Mouse (Mus musculus): Measurements from ENCODE around the gene Pex13. TPM values are rescaled to one million over a fixed set of nuclear protein-coding genes. Genes with fewer than 3 reads are reported as not detected.
"Not testable (repeated sequence)": the region's sequence is repeated elsewhere in the genome, so short reads cannot be mapped to it uniquely, and the experiment has no call there.

Gene Pex13
- polyA plus RNA-seq, 1 experiment from 2014 or later, result 35.4 TPM

DNA sequence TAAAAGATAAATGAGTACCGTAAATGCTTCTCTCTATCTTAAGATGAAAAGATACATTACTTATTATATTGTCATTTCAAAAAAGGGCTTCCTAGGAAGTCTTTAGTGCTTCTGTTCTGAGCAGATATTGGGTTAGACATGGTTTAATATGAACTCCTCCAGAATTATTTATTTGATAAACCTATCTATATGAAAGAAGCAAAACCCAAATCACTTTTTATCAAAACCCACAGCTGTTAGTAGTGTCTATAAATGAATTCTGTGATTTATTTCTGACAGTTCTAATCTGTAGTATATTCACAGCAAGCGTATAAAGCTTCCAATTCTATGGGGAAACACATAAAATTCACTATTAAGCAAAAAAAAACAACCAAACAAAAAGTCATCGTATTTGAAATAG lies 17.9 kb downstream of the Pex13 start:
- no peaks in the 10 kb centered on the region for H3K27me3 ChIP-seq
- ATAC-seq (no peak), DNase-seq (ENCODE audit: low read depth, low spot score) (no peak)
- no peak for TF ChIP-seq CTCF (IDR thresholded peaks at IDR 0.05)
- POLR2A ChIA-PET, result no interaction called here
- CTCF ChIA-PET, result interaction anchor here (1.5 kb wide), 1 partner anchor 12 kb away, joined by 5 read pairs; no protein-coding TSS in a partner anchor
- in situ Hi-C loops (cut with MboI; ENCODE audit: low pct_unique_long_range_greater_than_20kb), result no loop called here

- TF ChIP-seq CTCF (IDR thresholded peaks at IDR 0.05), result no peak
- CTCF ChIA-PET, result interaction anchor here (1.4 to 1.5 kb wide), 2 partner anchors 10 to 12 kb away, joined by 3 to 5 read pairs; no protein-coding TSS in a partner anchor
- DNase-seq (ENCODE audit: low read depth, low spot score), result no peak
- in situ Hi-C loops (cut with MboI; ENCODE audit: low pct_unique_long_range_greater_than_20kb), result no loop called here
- no peaks in the 10 kb centered on the region for H3K27me3 ChIP-seq
- ATAC-seq, result no peak
- POLR2A ChIA-PET, result no interaction called here
These were observed 18.3 kb downstream of the Pex13 start for GRCm38 (mm10) chr11:23647431-23647830.

GRCm38 (mm10) chr11:23634573-23634972 lies 31.2 kb downstream of the Pex13 start:
- DNase-seq (ENCODE audit: low read depth, low spot score) (no peak), ATAC-seq (no peak)
- no peak for TF ChIP-seq CTCF (IDR thresholded peaks at IDR 0.05)
- no peaks in the 10 kb centered on the region for H3K27me3 ChIP-seq
- POLR2A ChIA-PET, result no interaction called here
- in situ Hi-C loops (cut with MboI; ENCODE audit: low pct_unique_long_range_greater_than_20kb), result no loop called here
- CTCF ChIA-PET, result interaction anchor here (1.2 kb wide), 1 partner anchor 9 kb away, joined by 3 read pairs; no protein-coding TSS in a partner anchor

GRCm38 (mm10) chr11:23633879-23634215 lies 31.9 kb downstream of the Pex13 start:
- H3K27me3 ChIP-seq, result no peaks in the 10 kb centered on the region
- no peak for TF ChIP-seq CTCF (IDR thresholded peaks at IDR 0.05)
- CTCF ChIA-PET, result interaction anchor here (1.2 kb wide), 1 partner anchor 10 kb away, joined by 3 read pairs; no protein-coding TSS in a partner anchor
- DNase-seq (ENCODE audit: low read depth, low spot score) (no peak), ATAC-seq (peak; percentile 21)
- in situ Hi-C loops (cut with MboI; ENCODE audit: low pct_unique_long_range_greater_than_20kb), result no loop called here
- POLR2A ChIA-PET, result interaction anchor here (0.9 to 1.1 kb wide), 2 partner anchors 13 to 27 kb away, joined by 3 to 4 read pairs; no protein-coding TSS in a partner anchor

DNA sequence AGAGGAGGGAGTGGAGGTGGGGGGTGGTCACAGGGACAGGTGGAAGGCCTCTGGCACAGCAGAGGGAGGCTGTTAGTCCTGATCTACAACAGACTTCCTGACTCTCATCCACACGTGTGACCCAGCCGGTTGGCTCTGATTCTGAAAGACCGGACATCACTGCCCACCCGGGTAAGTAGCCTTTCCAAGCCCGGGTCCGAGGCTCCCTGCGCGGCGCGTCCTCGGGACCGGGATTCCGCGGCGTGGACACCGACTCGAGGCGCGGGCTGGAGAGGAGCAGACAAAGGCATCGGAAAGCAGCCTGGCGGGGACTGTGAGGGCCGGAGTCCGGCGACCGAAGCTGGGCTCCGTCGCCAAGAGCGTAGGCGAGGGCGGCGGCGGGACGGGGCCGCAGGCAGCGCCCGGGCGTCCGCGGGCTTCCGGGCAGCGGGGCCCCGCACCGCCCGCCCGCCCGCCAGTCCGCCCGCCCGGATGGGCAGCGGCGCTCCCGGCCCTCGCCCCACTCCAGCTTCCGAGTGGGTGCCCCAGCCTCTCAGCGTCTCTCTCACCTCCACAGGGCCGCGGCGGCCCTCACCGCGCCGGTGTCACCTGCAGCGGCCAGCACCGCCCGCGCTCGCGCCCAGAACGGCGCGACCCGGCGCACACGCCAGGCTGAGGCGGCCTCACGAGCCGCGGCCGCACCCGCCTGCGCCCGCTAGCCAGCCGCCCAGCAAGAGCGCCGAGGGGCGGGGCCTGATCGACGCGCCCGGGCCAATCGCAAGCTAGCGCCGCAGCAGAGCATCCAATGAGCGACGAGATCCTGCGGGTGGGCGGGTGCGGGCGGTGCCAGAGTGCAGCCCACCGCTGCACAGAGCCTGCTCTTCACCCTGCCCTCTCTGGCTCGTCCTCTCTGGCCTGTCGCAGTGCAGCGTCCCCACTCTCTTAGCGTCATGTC lies 32.5 kb downstream of the Pex13 start, which contains the start of gene 0610010F05Rik:
0610010F05Rik (minus strand) TSS at position 695 of the 934 bp plus-strand sequence.
- no peak for TF ChIP-seq CTCF (IDR thresholded peaks at IDR 0.05)
- ChIA-PET POLR2A (interaction anchor here (0.9 to 1.1 kb wide), 2 partner anchors 12 to 28 kb away, joined by 3 to 4 read pairs; no protein-coding TSS in a partner anchor), CTCF (interaction anchor here (1.2 kb wide), 1 partner anchor 11 kb away, joined by 3 read pairs; no protein-coding TSS in a partner anchor)
- H3K27me3 ChIP-seq, result no peaks in the 10 kb centered on the region
- DNase-seq (ENCODE audit: low read depth, low spot score), result peak; percentile 38
- ATAC-seq, result peak; percentile 100
- in situ Hi-C loops (cut with MboI; ENCODE audit: low pct_unique_long_range_greater_than_20kb), result no loop called here

- in situ Hi-C loops (cut with MboI; ENCODE audit: low pct_unique_long_range_greater_than_20kb), result no loop called here
These were observed 35.1 kb downstream of the Pex13 start for GRCm38 (mm10) chr11:23630664-23631063.

DNA sequence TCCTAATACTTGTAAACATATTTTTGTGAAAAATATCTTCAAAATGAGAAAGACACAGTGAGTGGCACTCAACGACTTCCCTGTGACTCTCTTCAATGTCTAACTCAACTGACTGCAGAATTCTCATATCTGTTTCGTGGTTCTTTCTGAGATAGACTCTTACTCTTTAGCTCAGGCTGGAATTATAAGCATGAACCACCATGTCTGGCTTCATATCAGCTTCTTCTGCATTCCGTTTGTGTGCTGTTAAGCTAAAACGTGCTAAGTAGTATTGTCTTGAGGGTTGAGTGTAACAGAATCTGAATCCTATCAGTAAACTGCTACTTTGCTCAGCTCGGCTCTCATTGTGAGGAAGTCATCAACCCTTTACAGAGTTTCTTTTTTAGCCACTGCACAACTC lies 46.8 kb downstream of the Pex13 start:
- CTCF ChIA-PET, result interaction anchor here (0.8 to 1.1 kb wide), 2 partner anchors 12 to 33 kb away, joined by 3 read pairs; no protein-coding TSS in a partner anchor
- TF ChIP-seq CTCF (IDR thresholded peaks at IDR 0.05), result no peak

More at GRCm38 (mm10) chr11:23630664-23631063, 35.1 kb downstream of the Pex13 start:
- no peak for DNase-seq (ENCODE audit: low read depth, low spot score)
- ATAC-seq, result no peak
- TF ChIP-seq CTCF (IDR thresholded peaks at IDR 0.05), result peak; percentile 27
- no peaks in the 10 kb centered on the region for H3K27me3 ChIP-seq
- CTCF ChIA-PET, result interaction anchor here (1.2 to 1.4 kb wide), 3 partner anchors 15 to 37 kb away, joined by 3 to 4 read pairs (median 3); no protein-coding TSS in a partner anchor
- POLR2A ChIA-PET, result no interaction called here

DNA sequence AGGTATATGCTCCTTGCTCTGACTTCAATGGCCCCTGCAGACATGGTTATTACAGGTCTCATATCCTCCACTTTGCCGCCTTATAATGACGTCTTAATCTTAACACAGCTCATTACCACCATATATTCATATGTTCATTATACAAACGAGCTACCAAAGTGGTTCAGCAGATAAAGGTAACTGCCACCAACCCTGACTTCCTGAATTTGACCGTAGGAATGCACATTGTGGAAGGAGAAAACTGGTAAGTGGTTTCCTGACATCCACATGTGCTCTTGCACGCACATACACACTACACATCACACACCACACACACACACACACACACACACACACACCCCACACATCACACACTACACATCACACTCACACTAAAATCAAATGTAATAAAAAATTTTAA lies 51.2 kb downstream of the Pex13 start:
- TF ChIP-seq CTCF (IDR thresholded peaks at IDR 0.05), result no peak
- H3K27me3 ChIP-seq, result no peaks in the 10 kb centered on the region
- CTCF ChIA-PET, result interaction anchor here (1.3 kb wide), 1 partner anchor 17 kb away, joined by 3 read pairs; no protein-coding TSS in a partner anchor
- in situ Hi-C loops (cut with MboI; ENCODE audit: low pct_unique_long_range_greater_than_20kb), result no loop called here
- DNase-seq (ENCODE audit: low read depth, low spot score) (no peak), ATAC-seq (no peak)
- POLR2A ChIA-PET, result no interaction called here

More for the DNA sequence above, 46.8 kb downstream of the Pex13 start:
- POLR2A ChIA-PET, result no interaction called here
- DNase-seq (ENCODE audit: low read depth, low spot score) (no peak), ATAC-seq (no peak)
- in situ Hi-C loops (cut with MboI; ENCODE audit: low pct_unique_long_range_greater_than_20kb), result no loop called here
- H3K27me3 ChIP-seq, result no peaks in the 10 kb centered on the region

DNA sequence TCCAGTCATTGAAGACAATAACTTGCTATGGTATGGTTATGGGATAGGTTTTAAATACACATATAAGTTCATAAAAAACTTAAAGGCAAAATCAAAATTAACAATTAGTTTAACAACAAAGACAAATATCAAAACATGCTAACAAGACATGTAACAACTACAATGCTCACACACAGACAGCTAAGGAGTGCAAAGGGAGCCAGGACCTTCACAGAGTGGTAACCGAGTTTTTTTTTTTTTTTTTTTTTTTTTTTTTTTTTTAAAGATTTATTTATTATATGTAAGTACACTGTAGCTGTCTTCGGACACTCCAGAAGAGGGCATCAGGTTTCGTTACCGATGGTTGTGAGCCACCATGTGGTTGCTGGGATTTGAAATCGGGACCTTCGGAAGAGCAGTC lies 58.5 kb downstream of the Pex13 start:
- CTCF ChIA-PET, result interaction anchor here (1.2 kb wide), 1 partner anchor 12 kb away, joined by 3 read pairs; no protein-coding TSS in a partner anchor
- H3K27me3 ChIP-seq; ATAC-seq; POLR2A ChIA-PET; in situ Hi-C loops (cut with MboI; ENCODE audit: low pct_unique_long_range_greater_than_20kb); DNase-seq (ENCODE audit: low read depth, low spot score): not testable (repeated sequence)

Other genes with a start within 250 kb of the Pex13 start
- gene Ahsa2, start 167.9 kb downstream of the Pex13 start, polyA plus RNA-seq (2021), result 91.4 TPM
- gene 1700093K21Rik, start 144.8 kb downstream of the Pex13 start, polyA plus RNA-seq (2021), result not detected
- 20.0 TPM for gene 0610010F05Rik, start 32.3 kb downstream of the Pex13 start, polyA plus RNA-seq (2021)
- 20.5 TPM for gene Pus10, start 285 bp downstream of the Pex13 start, polyA plus RNA-seq (2021)
- 5.6 TPM for gene Rel, start 105.0 kb upstream of the Pex13 start, polyA plus RNA-seq (2021)
- gene Papolg, start 229.3 kb upstream of the Pex13 start, polyA plus RNA-seq (2021), result 15.3 TPM

Measured in Patski (cell line).